Mouse (Mus musculus) olfactory bulb, adult 2 months (tissue): ENCODE measurements at regions not wholly inside any gene's neighbourhood (a gene's known extent, or its start where the extent isn't known, plus 50 kb on each side); places are given as distances from the start of the nearest gene placed in this dataset.

ENCODE experiments used
- CTCF ChIP-seq: fragments of 200-500 bp; IDR thresholded peaks from 2 replicates; pipeline ENCODE4 v1.5.1; 2012; ENCODE audit warnings: low read depth, mild to moderate bottlenecking, low read length, moderate library complexity; ENCODE audit not compliant: insufficient read depth
- POLR2A ChIP-seq: fragments of 200-500 bp; IDR thresholded peaks from 2 replicates; pipeline ENCODE4 v1.6.1; 2012; ENCODE audit warnings: mild to moderate bottlenecking, low read depth, low read length, moderate library complexity; ENCODE audit not compliant: insufficient read depth

DNA sequence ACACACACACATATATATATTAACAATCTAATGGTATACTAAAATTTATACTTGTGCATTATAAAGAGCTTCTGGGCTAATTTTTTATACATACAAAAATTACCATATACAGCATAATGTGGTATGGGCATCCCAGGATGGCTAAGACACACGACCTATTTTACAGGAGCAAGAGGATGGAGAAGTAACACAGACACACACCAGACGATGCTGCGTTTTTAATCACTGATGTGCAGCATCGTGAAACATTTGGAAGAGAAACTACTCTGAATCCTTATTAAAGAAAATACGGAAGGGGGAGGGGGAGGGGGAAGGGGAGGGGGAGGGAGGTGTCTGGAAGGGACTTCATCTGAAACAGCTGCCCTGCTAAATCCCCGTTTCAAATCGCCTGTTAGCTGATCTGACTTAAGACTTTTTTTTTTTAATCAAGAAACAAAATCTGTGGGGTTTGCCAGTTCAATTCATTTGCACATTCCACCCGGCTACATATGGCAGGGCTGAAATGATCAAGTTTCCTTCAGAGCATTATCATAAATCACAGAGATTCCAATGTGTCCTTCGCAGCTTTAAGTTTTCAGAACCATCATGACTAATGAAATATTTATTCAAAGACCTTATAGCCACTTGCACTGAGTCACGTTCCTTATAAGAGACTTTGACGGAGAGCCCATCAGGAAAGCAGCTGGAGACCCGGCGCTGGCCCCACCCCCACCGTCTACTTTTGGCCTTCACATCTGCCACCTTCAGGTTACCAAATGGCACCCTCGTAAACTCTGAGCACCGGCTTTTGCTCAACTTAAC lies 89.4 kb upstream of the Rnd3 start:
- TF ChIP-seq POLR2A = no peak
- no peak for TF ChIP-seq CTCF
